25 mouse cellular contexts compared by ENCODE assay signal in genomic region chr15:10134889-10135288, GRCm38 (mm10). TPM values are rescaled to one million over a fixed set of nuclear protein-coding genes. Genes with fewer than 3 reads are reported as not detected.
"Had no signal": no experiment of that assay in that cellular context is flagged by ENCODE, and none has a peak within 500 bp of the region (broad histone marks: within the 10 kb centered on the region; RNA-seq: fewer than 3 reads in every experiment).

No protein-coding gene starts in this region.

- H3K9me3 ChIP-seq: limb, embryonic 12.5 days; limb, embryonic 15.5 days; megakaryocyte, embryonic 14.5 days; midbrain, embryonic 10.5 days; midbrain, embryonic 13.5 days; neural tube, embryonic 13.5 days; stomach, embryonic 15.5 days had no signal

- H3K4me3 ChIP-seq: layer of hippocampus, adult 2 months; limb, embryonic 12.5 days; limb, embryonic 15.5 days; megakaryocyte, embryonic 14.5 days; midbrain, embryonic 10.5 days; midbrain, embryonic 13.5 days; myocyte; neural tube, embryonic 13.5 days; stomach, embryonic 15.5 days had no signal

- ATAC-seq: liver, postnatal 0 days; lung, postnatal 0 days; midbrain, embryonic 13.5 days; midbrain, embryonic 16.5 days had no signal

- H3K36me3 ChIP-seq: limb, embryonic 12.5 days; limb, embryonic 15.5 days; midbrain, embryonic 10.5 days; midbrain, embryonic 13.5 days; neural tube, embryonic 13.5 days; stomach, embryonic 15.5 days had no signal

- H3K9ac ChIP-seq: limb, embryonic 12.5 days; limb, embryonic 15.5 days; liver, embryonic 14.5 days; liver, postnatal 0 days; lung, embryonic 14.5 days; midbrain, embryonic 13.5 days; neural tube, embryonic 13.5 days; stomach, embryonic 15.5 days had no signal

- H3K27me3 ChIP-seq: limb, embryonic 12.5 days; limb, embryonic 15.5 days; megakaryocyte, embryonic 14.5 days; midbrain, embryonic 13.5 days; neural tube, embryonic 13.5 days; stomach, embryonic 15.5 days had no signal

- DNase-seq: kidney, adult 9 months; kidney, postnatal 14 days; kidney, postnatal 4 days; liver, postnatal 0 days; lung, embryonic 14.5 days; lung, postnatal 36 days; retina, postnatal 1 day; right cerebral cortex, postnatal 25 days; spleen, adult 18-20 months; thymus, adult 18-20 months; thymus, postnatal 36 days had no signal

- H3K4me1 ChIP-seq: limb, embryonic 12.5 days; limb, embryonic 15.5 days; megakaryocyte, embryonic 14.5 days; midbrain, embryonic 10.5 days; midbrain, embryonic 13.5 days; neural tube, embryonic 13.5 days; stomach, embryonic 15.5 days had no signal

- H3K27ac ChIP-seq: layer of hippocampus, adult 2 months; limb, embryonic 12.5 days; limb, embryonic 15.5 days; liver, embryonic 14.5 days; midbrain, embryonic 10.5 days; midbrain, embryonic 13.5 days; neural tube, embryonic 13.5 days; stomach, embryonic 15.5 days had no signal

- H3K4me2 ChIP-seq: limb, embryonic 12.5 days; limb, embryonic 15.5 days; liver, embryonic 11.5 days; lung, embryonic 14.5 days; midbrain, embryonic 13.5 days; neural tube, embryonic 13.5 days; stomach, embryonic 15.5 days had no signal

RNA-seq across cellular contexts. Expression of gene Prlr, which starts 42.1 kb away (rescaled TPM):
- total RNA-seq: monocyte, adult 5-6 weeks had no signal
- polyA plus RNA-seq: myocyte had no signal
